Mouse (Mus musculus) adipocyte (in vitro differentiated cells): ENCODE results near the gene Tmed8.
A peak's percentile ranks its signal among the peaks of the same experiment; 100 is the strongest.

Experiments
- DNase-seq: peaks from one replicate; pipeline ENCODE4 v3.0.0-alpha.2; 2016; ENCODE audit warnings: low spot score

Tmed8 gene

GRCm38 (mm10) chr12:87158099-87158498 is 42.2 kb downstream of the Tmed8 start:
- DNase-seq: no peak

- DNase-seq: peak; percentile 79
These were observed 42.9 kb downstream of the Tmed8 start for GRCm38 (mm10) chr12:87157361-87157760.

- DNase-seq: peak; percentile 76
These were observed 45.8 kb downstream of the Tmed8 start for GRCm38 (mm10) chr12:87154448-87154847.

- DNase-seq: no peak
These were observed 50.8 kb downstream of the Tmed8 start for GRCm38 (mm10) chr12:87149471-87149870.

GRCm38 (mm10) chr12:87148136-87148535 is 52.1 kb downstream of the Tmed8 start:
- no peak for DNase-seq

- peak; percentile 96 for DNase-seq
These were observed 52.7 kb downstream of the Tmed8 start, which contains the start of gene Pomt2 for GRCm38 (mm10) chr12:87147395-87148089. Gene Pomt2 (minus strand): TSS chr12:87147968.

GRCm38 (mm10) chr12:87146966-87147365 is 53.3 kb downstream of the Tmed8 start, which contains the start of gene Gstz1:
Gene Gstz1 (plus strand): TSS chr12:87147165.
- DNase-seq: peak; percentile 93

DNA sequence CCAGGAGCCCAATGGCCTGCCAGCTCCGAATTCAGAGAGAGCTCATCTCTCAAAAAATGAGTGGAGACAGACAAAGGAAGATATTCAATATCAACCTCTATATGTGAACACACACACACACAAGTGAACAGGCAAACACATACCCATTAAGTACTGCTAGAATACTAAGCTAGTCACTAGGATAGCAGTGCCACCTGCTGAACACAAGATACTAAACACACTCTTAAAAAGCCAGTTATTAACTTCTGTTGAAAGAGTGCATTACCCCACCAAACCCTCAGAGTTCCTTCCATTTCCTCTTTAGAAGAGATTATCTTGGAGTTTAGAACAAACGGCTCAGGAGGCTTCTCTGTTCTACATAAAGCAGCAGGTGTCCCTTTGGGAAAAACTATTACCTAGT is 58.1 kb downstream of the Tmed8 start:
- DNase-seq: no peak

DNA sequence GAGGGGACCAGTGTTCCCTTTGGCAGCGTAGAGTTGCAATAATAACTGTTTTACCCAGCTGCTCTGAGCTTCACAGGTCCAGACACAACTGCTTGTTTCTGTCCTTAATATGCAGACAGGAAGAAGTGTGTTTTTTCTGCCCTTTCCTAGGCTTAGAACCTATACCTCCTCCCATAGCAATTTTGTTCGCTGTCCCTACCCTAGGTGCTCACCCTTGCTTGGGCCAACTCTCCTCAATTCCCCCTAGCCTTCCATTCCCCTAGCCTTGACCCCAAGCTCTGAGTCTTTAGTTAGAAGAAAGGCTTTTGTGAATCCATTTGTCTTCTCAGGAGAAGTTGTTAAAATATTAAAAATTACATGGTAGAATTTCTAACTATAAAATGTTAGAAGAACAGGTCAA is 61.5 kb downstream of the Tmed8 start:
- no peak for DNase-seq

DNA sequence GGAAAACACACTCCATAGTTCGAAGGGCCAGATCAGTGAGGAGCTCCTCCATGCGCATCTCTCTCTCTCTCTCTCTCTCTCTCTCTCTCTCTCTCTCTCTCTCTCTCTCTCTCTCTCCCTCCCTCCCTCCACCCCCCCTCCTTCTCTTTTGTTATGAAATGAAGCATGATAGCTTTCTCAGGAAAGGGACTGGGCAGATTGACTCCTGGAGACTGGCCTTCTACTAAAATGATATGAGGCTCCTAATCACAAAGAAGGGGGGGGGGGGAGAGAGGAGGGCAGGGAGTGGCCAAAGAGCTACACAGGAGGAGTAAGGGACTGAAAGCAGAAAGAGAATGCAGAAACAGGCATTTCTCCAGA is 61.9 kb downstream of the Tmed8 start:
- no peak for DNase-seq

GRCm38 (mm10) chr12:87137439-87138341 is 62.6 kb downstream of the Tmed8 start:
- no peak for DNase-seq

GRCm38 (mm10) chr12:87132784-87133183 is 67.5 kb downstream of the Tmed8 start:
- DNase-seq: no peak

GRCm38 (mm10) chr12:87132210-87132609 is 68.0 kb downstream of the Tmed8 start:
- DNase-seq: no peak

DNA sequence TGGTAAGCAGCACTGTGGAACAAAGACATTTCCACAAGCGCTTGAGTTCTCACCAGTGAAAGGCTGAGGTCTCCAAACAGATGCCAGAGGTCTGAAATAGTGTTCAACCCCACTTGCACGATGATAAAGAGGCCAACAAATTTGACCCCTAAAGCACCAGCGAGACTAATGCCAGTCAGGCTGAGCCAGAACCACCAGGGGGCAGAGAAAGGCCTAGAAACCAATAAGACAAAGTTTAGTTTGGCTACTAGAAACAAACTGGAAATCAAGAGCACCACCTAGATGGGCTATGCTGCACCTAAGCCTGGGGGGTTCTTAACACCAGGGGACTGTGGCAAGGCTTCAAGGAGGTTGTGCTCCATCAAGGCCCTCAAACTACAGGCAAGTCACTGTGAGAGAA is 68.6 kb downstream of the Tmed8 start:
- peak; percentile 60 for DNase-seq

DNA sequence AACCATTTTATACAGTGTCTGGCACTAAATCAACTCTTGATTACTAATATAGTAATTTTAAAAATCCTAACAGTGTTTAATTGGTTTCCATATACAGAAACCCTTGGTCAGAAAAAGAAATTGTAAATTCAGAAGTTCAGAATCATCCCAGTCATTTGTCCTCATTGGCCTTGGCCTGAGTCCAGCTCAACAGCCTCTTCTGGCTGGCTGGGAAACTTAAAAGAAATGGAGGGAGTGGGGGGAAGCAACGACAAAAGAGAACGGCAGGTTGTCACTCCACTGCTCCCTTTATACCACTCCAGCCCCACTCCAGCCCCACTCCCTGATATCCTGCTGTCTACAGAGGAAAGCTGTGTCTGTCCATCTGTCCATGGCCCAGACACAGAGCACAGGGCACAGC is 69.1 kb downstream of the Tmed8 start:
- DNase-seq: no peak

DNA sequence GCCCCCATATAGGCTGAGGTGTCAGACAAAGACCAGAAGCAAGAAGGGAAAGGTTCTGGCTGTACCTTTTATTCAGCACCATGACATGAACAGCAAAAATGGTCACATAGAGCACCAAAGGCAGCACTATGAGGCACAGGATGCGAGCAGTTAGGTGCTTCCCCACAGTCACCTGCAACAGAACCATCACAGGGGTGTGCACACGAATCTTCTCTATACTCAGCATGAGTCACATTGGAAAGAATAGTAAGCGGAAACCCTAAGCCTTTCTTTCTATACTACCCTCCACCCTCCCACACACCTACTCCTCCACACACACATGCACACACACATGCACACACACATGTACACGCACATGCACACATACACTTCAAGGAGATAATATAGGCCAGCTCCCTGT is 70.0 kb downstream of the Tmed8 start:
- DNase-seq: no peak

DNA sequence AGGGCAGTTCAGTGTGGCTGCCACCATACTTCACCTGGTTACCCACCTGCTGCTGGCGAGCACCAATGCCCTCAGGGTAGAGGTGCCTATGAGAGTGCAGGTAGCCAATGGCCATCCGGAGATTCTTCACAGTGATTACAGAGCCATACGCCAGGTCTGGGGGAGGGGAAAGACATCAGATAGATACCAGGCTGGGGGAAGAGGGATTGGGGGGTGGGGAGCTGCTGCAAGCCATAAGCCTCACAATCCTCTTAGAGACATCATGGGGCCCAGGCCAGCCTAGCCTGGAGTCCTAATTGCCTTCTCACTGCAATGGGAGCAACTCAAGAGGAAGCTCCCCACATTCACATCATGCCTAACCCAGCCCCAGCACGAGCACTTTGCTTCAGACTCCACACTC is 73.0 kb downstream of the Tmed8 start:
- no peak for DNase-seq

- no peak for DNase-seq
These were observed 78.2 kb downstream of the Tmed8 start for GRCm38 (mm10) chr12:87121918-87122589.
